Mouse (Mus musculus) mouse trophoblast stem cell (cell line): Measurements from ENCODE around the gene Nr1h4.

Experiments used
- in situ Hi-C, 2 experiments: fragments of 300-500 bp; cut with MseI, MboI; formaldehyde crosslinking; loops; 2 replicates in 1 of 2; 3 replicates in 1 of 2; pipeline ENCODE4 v1.15.1; 2025

Gene Nr1h4

GRCm38 (mm10) chr10:89481638-89482037 lies 51.7 kb downstream of the Nr1h4 start:
- in situ Hi-C loops: no loop called here

GRCm38 (mm10) chr10:89478766-89479165 lies 54.6 kb downstream of the Nr1h4 start:
- in situ Hi-C loops: no loop called here

GRCm38 (mm10) chr10:89470596-89471353 lies 62.6 kb downstream of the Nr1h4 start:
- in situ Hi-C loops: no loop called here

- in situ Hi-C loops: loop anchor here (5.0 kb wide), 1 partner anchor 162 kb away; no protein-coding TSS in a partner anchor
These were observed 68.5 kb downstream of the Nr1h4 start for GRCm38 (mm10) chr10:89464760-89465405.

GRCm38 (mm10) chr10:89462890-89463289 lies 70.5 kb downstream of the Nr1h4 start:
- in situ Hi-C loops: loop anchor here (5.0 kb wide), 1 partner anchor 164 kb away; no protein-coding TSS in a partner anchor

GRCm38 (mm10) chr10:89461856-89462507 lies 71.4 kb downstream of the Nr1h4 start:
- in situ Hi-C loops: loop anchor here (5.0 kb wide), 1 partner anchor 165 kb away; no protein-coding TSS in a partner anchor

- in situ Hi-C loops: loop anchor here (5.0 kb wide), 1 partner anchor 166 kb away; no protein-coding TSS in a partner anchor
These were observed 72.4 kb downstream of the Nr1h4 start for GRCm38 (mm10) chr10:89460972-89461371.

GRCm38 (mm10) chr10:89458770-89459169 lies 74.6 kb downstream of the Nr1h4 start:
- in situ Hi-C loops: no loop called here

- in situ Hi-C loops: no loop called here
These were observed 79.6 kb downstream of the Nr1h4 start for GRCm38 (mm10) chr10:89453794-89454193.

GRCm38 (mm10) chr10:89453068-89453641 lies 80.2 kb downstream of the Nr1h4 start:
- in situ Hi-C loops: no loop called here

GRCm38 (mm10) chr10:89450411-89450810 lies 83.0 kb downstream of the Nr1h4 start:
- in situ Hi-C loops: no loop called here

- in situ Hi-C loops: no loop called here
These were observed 89.0 kb downstream of the Nr1h4 start for GRCm38 (mm10) chr10:89444381-89444780.

- in situ Hi-C loops: no loop called here
These were observed 89.7 kb downstream of the Nr1h4 start, which contains the start of gene Gas2l3 for GRCm38 (mm10) chr10:89443623-89444151. Gene Gas2l3, minus strand, starts transcription at chr10:89443967.

GRCm38 (mm10) chr10:89443115-89443622 lies 90.2 kb downstream of the Nr1h4 start:
- in situ Hi-C loops: no loop called here

GRCm38 (mm10) chr10:89442640-89443039 lies 90.7 kb downstream of the Nr1h4 start:
- in situ Hi-C loops: no loop called here

GRCm38 (mm10) chr10:89441961-89442360 lies 91.4 kb downstream of the Nr1h4 start:
- in situ Hi-C loops: no loop called here

- in situ Hi-C loops: no loop called here
These were observed 94.0 kb downstream of the Nr1h4 start for GRCm38 (mm10) chr10:89439380-89439779.

- in situ Hi-C loops: no loop called here
These were observed 95.4 kb downstream of the Nr1h4 start for GRCm38 (mm10) chr10:89437996-89438395.

- in situ Hi-C loops: no loop called here
These were observed 95.9 kb downstream of the Nr1h4 start for GRCm38 (mm10) chr10:89437472-89437871.

GRCm38 (mm10) chr10:89435920-89436319 lies 97.5 kb downstream of the Nr1h4 start:
- in situ Hi-C loops: no loop called here

GRCm38 (mm10) chr10:89435413-89435812 lies 98.0 kb downstream of the Nr1h4 start:
- in situ Hi-C loops: no loop called here
